ENCODE assay signal across 15 mouse cellular contexts in genomic region chr7:47013131-47013767, GRCm38 (mm10). TPM values are rescaled to one million over a fixed set of nuclear protein-coding genes. Genes with fewer than 3 reads are reported as not detected.
DNase-seq lines count a peak whose midpoint lies in the region; ATAC-seq and TF ChIP-seq lines count a peak whose summit lies in the region.
"Had no signal": no experiment of that assay in that cellular context is flagged by ENCODE, and none has a peak within 500 bp of the region (broad histone marks: within the 10 kb centered on the region; RNA-seq: fewer than 3 reads in every experiment).

No protein-coding gene starts in this region.

- peak overlapping the region; percentile 67 for H3K27ac ChIP-seq in heart, embryonic 10.5 days
- peak overlapping the region; percentile 67 for H3K27ac ChIP-seq in liver, embryonic 15.5 days (replicated peaks)
- H3K27ac ChIP-seq in intestine, postnatal 0 days (ENCODE audit: low read depth, low read length) = no peak overlapping the region
- H3K27ac ChIP-seq: embryonic facial prominence, embryonic 15.5 days; neural tube, embryonic 13.5 days had no signal

- no peaks in the 10 kb centered on the region for H3K27me3 ChIP-seq in heart, embryonic 10.5 days (ENCODE audit: insufficient read depth, poor library complexity, severe bottlenecking)
- H3K27me3 ChIP-seq in liver, embryonic 15.5 days = no peaks in the 10 kb centered on the region
- no peaks in the 10 kb centered on the region for H3K27me3 ChIP-seq in intestine, postnatal 0 days (replicated peaks; ENCODE audit: control insufficient read depth, insufficient read depth, low read length)
- H3K27me3 ChIP-seq: embryonic facial prominence, embryonic 15.5 days; neural tube, embryonic 13.5 days had no signal

- H3K36me3 ChIP-seq in heart, embryonic 10.5 days = no peaks in the 10 kb centered on the region
- H3K36me3 ChIP-seq in liver, embryonic 15.5 days (replicated peaks) = no peaks in the 10 kb centered on the region
- H3K36me3 ChIP-seq in intestine, postnatal 0 days (ENCODE audit: control insufficient read depth, insufficient read depth) = no peaks in the 10 kb centered on the region
- H3K36me3 ChIP-seq: embryonic facial prominence, embryonic 15.5 days; neural tube, embryonic 13.5 days had no signal

- 43% methylated on average over 9 of the region's 9 CpGs for WGBS in heart, embryonic 10.5 days
- 22% methylated on average over 9 of the region's 9 CpGs for WGBS in liver, embryonic 15.5 days (ENCODE audit: insufficient replicate concordance)
- WGBS in intestine, postnatal 0 days = 34% methylated on average over 9 of the region's 9 CpGs

- ATAC-seq in liver, embryonic 15.5 days (ENCODE audit: insufficient read depth) = no peak
- no peak for ATAC-seq in intestine, postnatal 0 days
- ATAC-seq: hindbrain, embryonic 16.5 days had no signal

- no peak overlapping the region for H3K9ac ChIP-seq in liver, embryonic 15.5 days
- no peak overlapping the region for H3K9ac ChIP-seq in intestine, postnatal 0 days (ENCODE audit: low read depth, low read length)
- H3K9ac ChIP-seq: embryonic facial prominence, embryonic 15.5 days; neural tube, embryonic 13.5 days had no signal

- DNase-seq in heart, embryonic 10.5 days (ENCODE audit: low spot score) = no peak
- no peak for DNase-seq in heart, adult 8-10 months (ENCODE audit: low spot score)
- peak; percentile 32 for DNase-seq in thymus, postnatal 0 days (ENCODE audit: low spot score)
- DNase-seq in thymus, postnatal 25 days = no peak
- DNase-seq in layer of hippocampus, postnatal 25 days (ENCODE audit: extremely low spot score in 1 of 2, low spot score in 1 of 2) = no peak
- no peak for DNase-seq in ovary, postnatal 10 days (ENCODE audit: low spot score)
- DNase-seq: kidney, postnatal 25 days; right cerebral cortex, postnatal 4 days had no signal

- H3K4me3 ChIP-seq in heart, embryonic 10.5 days = no peak overlapping the region
- no peak overlapping the region for H3K4me3 ChIP-seq in liver, embryonic 15.5 days (replicated peaks)
- H3K4me3 ChIP-seq in intestine, postnatal 0 days (ENCODE audit: low read depth, low read length) = no peak overlapping the region
- H3K4me3 ChIP-seq: embryonic facial prominence, embryonic 15.5 days; neural tube, embryonic 13.5 days had no signal

- peaks cover 18% of the 10 kb centered on the region for H3K4me1 ChIP-seq in heart, embryonic 10.5 days
- peaks cover 63% of the 10 kb centered on the region for H3K4me1 ChIP-seq in liver, embryonic 15.5 days (replicated peaks)
- H3K4me1 ChIP-seq in intestine, postnatal 0 days (replicated peaks; ENCODE audit: control insufficient read depth, insufficient read depth, low read length) = peaks cover 6% of the 10 kb centered on the region

- TF ChIP-seq CTCF in intestine, postnatal 0 days (IDR thresholded peaks at IDR 0.05; ENCODE audit: low read depth) = no peak

- H3K4me2 ChIP-seq in liver, embryonic 15.5 days = peak overlapping the region; percentile 48
- H3K4me2 ChIP-seq in intestine, postnatal 0 days (replicated peaks; ENCODE audit: low read depth) = no peak overlapping the region
- H3K4me2 ChIP-seq: embryonic facial prominence, embryonic 15.5 days; midbrain, embryonic 11.5 days; neural tube, embryonic 13.5 days had no signal

- H3K9me3 ChIP-seq in heart, embryonic 10.5 days = no peaks in the 10 kb centered on the region
- no peaks in the 10 kb centered on the region for H3K9me3 ChIP-seq in liver, embryonic 15.5 days (replicated peaks)
- no peaks in the 10 kb centered on the region for H3K9me3 ChIP-seq in intestine, postnatal 0 days (ENCODE audit: control insufficient read depth)
- H3K9me3 ChIP-seq: embryonic facial prominence, embryonic 15.5 days; neural tube, embryonic 13.5 days had no signal

RNA-seq across cellular contexts. Expression of gene Spty2d1, which starts 5.0 kb away (rescaled TPM):
- polyA plus RNA-seq in heart, embryonic 10.5 days (2016; fragmentation: Nextera tagmentation; extraction: Ambion mirVana) = 14.4 and 15.6 TPM in 2 replicates
- total RNA-seq in heart, adult 8-10 months (2022) = 1 to 10 TPM; 5.7 to 6.4 (median 6.2) TPM
- 14.7 and 15.1 TPM in 2 replicates for polyA plus RNA-seq in thymus, postnatal 0 days (2015; fragmentation: Nextera tagmentation; extraction: Ambion mirVana)
- 10.7 and 11.3 TPM in 2 replicates for polyA plus RNA-seq in liver, embryonic 15.5 days (2015; fragmentation: Nextera tagmentation; extraction: Ambion mirVana)
- total RNA-seq in layer of hippocampus, postnatal 25 days (2021) = 10 to 100 TPM; 14.2 to 15.5 TPM
- polyA plus RNA-seq in intestine, postnatal 0 days (2015; fragmentation: Nextera tagmentation; extraction: Ambion mirVana) = 8.0 and 10.3 TPM in 2 replicates

RNA-seq across cellular contexts. Expression of gene Gm9999, which starts 29.9 kb away (rescaled TPM):
- polyA plus RNA-seq in heart, embryonic 10.5 days (2016; fragmentation: Nextera tagmentation; extraction: Ambion mirVana) = not detected in 2 replicates
- total RNA-seq in heart, adult 8-10 months (2022) = not detected
- polyA plus RNA-seq in thymus, postnatal 0 days (2015; fragmentation: Nextera tagmentation; extraction: Ambion mirVana) = not detected in 2 replicates
- not detected in 2 replicates for polyA plus RNA-seq in liver, embryonic 15.5 days (2015; fragmentation: Nextera tagmentation; extraction: Ambion mirVana)
- total RNA-seq in layer of hippocampus, postnatal 25 days (2021) = not detected
- polyA plus RNA-seq in intestine, postnatal 0 days (2015; fragmentation: Nextera tagmentation; extraction: Ambion mirVana) = not detected in 2 replicates
- total RNA-seq: liver, adult 2 months had no signal
- polyA plus RNA-seq: embryonic facial prominence, embryonic 15.5 days; hindbrain, embryonic 16.5 days; liver, adult 2 months; midbrain, embryonic 11.5 days; neural tube, embryonic 13.5 days had no signal

RNA-seq across cellular contexts. Expression of gene Tmem86a, which starts 37.2 kb away (rescaled TPM):
- polyA plus RNA-seq in heart, embryonic 10.5 days (2016; fragmentation: Nextera tagmentation; extraction: Ambion mirVana) = 14.8 and 19.9 TPM in 2 replicates
- total RNA-seq in heart, adult 8-10 months (2022) = 10 to 100 TPM; 20.6 to 33.5 (median 24.9) TPM
- 20.5 and 21.3 TPM in 2 replicates for polyA plus RNA-seq in thymus, postnatal 0 days (2015; fragmentation: Nextera tagmentation; extraction: Ambion mirVana)
- 24.7 and 28.3 TPM in 2 replicates for polyA plus RNA-seq in liver, embryonic 15.5 days (2015; fragmentation: Nextera tagmentation; extraction: Ambion mirVana)
- 10 to 100 TPM; 14.1 to 15.2 TPM for total RNA-seq in layer of hippocampus, postnatal 25 days (2021)
- 43.8 and 48.0 TPM in 2 replicates for polyA plus RNA-seq in intestine, postnatal 0 days (2015; fragmentation: Nextera tagmentation; extraction: Ambion mirVana)

RNA-seq across cellular contexts. Expression of gene Uevld, which starts 54.9 kb away (rescaled TPM):
- polyA plus RNA-seq in heart, embryonic 10.5 days (2016; fragmentation: Nextera tagmentation; extraction: Ambion mirVana) = 8.3 and 9.0 TPM in 2 replicates
- total RNA-seq in heart, adult 8-10 months (2022) = 10 to 100 TPM; 10.1 to 14.9 (median 12.7) TPM
- 6.1 and 6.4 TPM in 2 replicates for polyA plus RNA-seq in thymus, postnatal 0 days (2015; fragmentation: Nextera tagmentation; extraction: Ambion mirVana)
- 5.2 and 5.8 TPM in 2 replicates for polyA plus RNA-seq in liver, embryonic 15.5 days (2015; fragmentation: Nextera tagmentation; extraction: Ambion mirVana)
- total RNA-seq in layer of hippocampus, postnatal 25 days (2021) = 10 to 100 TPM; 14.1 to 14.7 TPM
- polyA plus RNA-seq in intestine, postnatal 0 days (2015; fragmentation: Nextera tagmentation; extraction: Ambion mirVana) = 4.2 and 4.9 TPM in 2 replicates
